25 mouse cellular contexts compared by ENCODE assay signal in the genomic region with DNA sequence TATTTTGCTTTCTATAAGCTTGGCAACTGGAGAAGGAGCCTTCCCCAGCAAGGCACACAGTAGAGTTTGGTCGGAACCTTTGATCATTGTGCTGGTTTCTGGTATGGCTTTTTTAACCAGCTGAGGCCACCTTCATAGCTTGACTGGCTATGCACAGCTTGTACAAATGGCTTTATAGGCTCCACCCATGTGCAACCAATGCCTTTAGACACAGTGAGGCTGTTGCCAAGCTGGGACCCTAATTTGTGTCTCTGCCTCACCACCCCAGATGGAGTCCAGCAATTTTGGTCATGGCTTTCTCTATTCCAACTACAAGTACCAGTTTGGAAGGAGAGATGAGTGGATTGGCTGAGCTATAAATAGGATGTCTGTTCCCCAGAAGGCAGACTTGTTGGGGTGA. TPM values are rescaled to one million over a fixed set of nuclear protein-coding genes. Genes with fewer than 3 reads are reported as not detected.
"Had no signal": no experiment of that assay in that cellular context is flagged by ENCODE, and none has a peak within 500 bp of the region (broad histone marks: within the 10 kb centered on the region; RNA-seq: fewer than 3 reads in every experiment).

No protein-coding gene starts in this region.

- H3K9me3 ChIP-seq: heart, embryonic 12.5 days; heart, embryonic 15.5 days; hindbrain, embryonic 10.5 days; hindbrain, embryonic 12.5 days; intestine, embryonic 15.5 days; limb, embryonic 13.5 days; liver, embryonic 13.5 days; liver, embryonic 15.5 days had no signal

- H3K4me2 ChIP-seq: heart, embryonic 12.5 days; heart, embryonic 15.5 days; hindbrain, embryonic 12.5 days; hindbrain, embryonic 14.5 days; intestine, embryonic 15.5 days; limb, embryonic 13.5 days; liver, embryonic 13.5 days; liver, embryonic 15.5 days had no signal

- H3K27ac ChIP-seq: gastrocnemius, adult 2 months; heart, embryonic 15.5 days; hindbrain, embryonic 10.5 days; hindbrain, embryonic 12.5 days; hindbrain, embryonic 14.5 days; intestine, embryonic 15.5 days; layer of hippocampus, adult 2 months; left cerebral cortex, adult 2 months; limb, embryonic 13.5 days; liver, embryonic 13.5 days; liver, embryonic 15.5 days had no signal

- H3K27me3 ChIP-seq: heart, embryonic 12.5 days; heart, embryonic 15.5 days; hindbrain, embryonic 12.5 days; intestine, embryonic 15.5 days; limb, embryonic 13.5 days; liver, embryonic 13.5 days had no signal

- H3K4me1 ChIP-seq: hindbrain, embryonic 12.5 days; liver, embryonic 15.5 days had no signal

- H3K9ac ChIP-seq: heart, embryonic 12.5 days; heart, embryonic 15.5 days; hindbrain, embryonic 12.5 days; hindbrain, embryonic 14.5 days; intestine, embryonic 15.5 days; limb, embryonic 13.5 days; liver, embryonic 13.5 days; liver, embryonic 15.5 days; liver, postnatal 0 days had no signal

- ATAC-seq: hindbrain, embryonic 16.5 days; inflammation-experienced regulatory T-cells, adult 6 months; intestine, postnatal 0 days; liver, postnatal 0 days had no signal

- H3K36me3 ChIP-seq: heart, embryonic 12.5 days; heart, embryonic 15.5 days; hindbrain, embryonic 10.5 days; hindbrain, embryonic 12.5 days; intestine, embryonic 15.5 days; limb, embryonic 13.5 days; liver, embryonic 13.5 days; liver, embryonic 15.5 days had no signal

- DNase-seq: gastrocnemius, adult 2 months; gastrocnemius, postnatal 10 days; gastrocnemius, postnatal 25 days; heart, adult 18-20 months; heart, postnatal 14 days; heart, postnatal 4 days; kidney, adult 18-20 months; kidney, adult 8-10 months; kidney, postnatal 10 days; liver, embryonic 13.5 days; liver, postnatal 0 days had no signal

- H3K4me3 ChIP-seq: gastrocnemius, adult 2 months; heart, embryonic 12.5 days; heart, embryonic 15.5 days; hindbrain, embryonic 10.5 days; hindbrain, embryonic 12.5 days; intestine, embryonic 15.5 days; layer of hippocampus, adult 2 months; left cerebral cortex, adult 2 months; limb, embryonic 13.5 days; liver, embryonic 13.5 days; liver, embryonic 15.5 days had no signal

RNA-seq across cellular contexts. Expression of gene Col5a1, which starts 15.6 kb away (rescaled TPM):
- total RNA-seq: granulocyte monocyte progenitor cell, adult 5-6 weeks had no signal
- polyA plus RNA-seq: inflammation-experienced regulatory T-cells, adult 6 months had no signal
